Mouse (Mus musculus): ENCODE data around the gene Traf3ip2.

Traf3ip2 gene

GRCm38 (mm10) chr10:39612633-39612988 lies at the start of gene Traf3ip2:
Gene Traf3ip2, plus strand, starts transcription at chr10:39612934.
- ChIA-PET POLR2A (interaction anchor here in 2 of 4 experiments (0.7 to 1.6 kb wide), 4 partner anchors 17 to 155 kb away, joined by 3 to 4 read pairs (median 4); no protein-coding TSS in a partner anchor), CTCF (no interaction called here)

GRCm38 (mm10) chr10:39563552-39564223 lies 49.0 kb upstream of the Traf3ip2 start:
- CTCF ChIA-PET = interaction anchor here in 2 of 4 experiments (0.6 to 1.3 kb wide), 2 partner anchors 9 to 187 kb away, joined by 3 to 4 read pairs; no protein-coding TSS in a partner anchor
- POLR2A ChIA-PET = interaction anchor here in 3 of 4 experiments (0.5 to 1.7 kb wide), 8 partner anchors 8 to 776 kb away, joined by 3 to 4 read pairs (median 3); partner anchors contain the start of gene Cdk19 (in 1 of the 3)

GRCm38 (mm10) chr10:39566901-39567300 lies 45.8 kb upstream of the Traf3ip2 start:
- ChIA-PET CTCF (no interaction called here), POLR2A (interaction anchor here in 1 of 4 experiments (0.6 kb wide), 1 partner anchor 10 kb away, joined by 4 read pairs; no protein-coding TSS in a partner anchor)

GRCm38 (mm10) chr10:39568991-39569390 lies 43.7 kb upstream of the Traf3ip2 start:
- ChIA-PET CTCF (no interaction called here), POLR2A (interaction anchor here in 3 of 4 experiments (0.7 to 2.4 kb wide), 6 partner anchors 9 to 162 kb away, joined by 3 to 9 read pairs (median 3); partner anchors contain the start of gene Rev3l (in 1 of the 3))

GRCm38 (mm10) chr10:39571011-39571410 lies 41.7 kb upstream of the Traf3ip2 start:
- ChIA-PET POLR2A (interaction anchor here in 3 of 4 experiments (0.7 to 2.3 kb wide), 6 partner anchors 8 to 160 kb away, joined by 3 to 12 read pairs (median 5); no protein-coding TSS in a partner anchor), CTCF (no interaction called here)

GRCm38 (mm10) chr10:39572050-39572671 lies 40.6 kb upstream of the Traf3ip2 start:
- CTCF ChIA-PET = interaction anchor here in 1 of 4 experiments (0.9 to 1.3 kb wide), 2 partner anchors 10 to 401 kb away, joined by 3 read pairs; no protein-coding TSS in a partner anchor
- POLR2A ChIA-PET = interaction anchor here in 3 of 4 experiments (0.5 to 2.3 kb wide), 11 partner anchors 8 to 497 kb away, joined by 3 to 11 read pairs (median 4); partner anchors contain the start of gene Rev3l (in 2 of the 3)

- POLR2A ChIA-PET = interaction anchor here in 3 of 4 experiments (0.5 to 2.3 kb wide), 11 partner anchors 8 to 497 kb away, joined by 3 to 11 read pairs (median 4); partner anchors contain the start of gene Rev3l (in 2 of the 3)
- CTCF ChIA-PET = interaction anchor here in 1 of 4 experiments (0.9 to 1.3 kb wide), 2 partner anchors 11 to 402 kb away, joined by 3 read pairs; no protein-coding TSS in a partner anchor
Observed at GRCm38 (mm10) chr10:39572672-39573051, 40.1 kb upstream of the Traf3ip2 start.

- CTCF ChIA-PET = no interaction called here
- POLR2A ChIA-PET = interaction anchor here in 1 of 4 experiments (0.7 kb wide), 1 partner anchor 12 kb away, joined by 3 read pairs; no protein-coding TSS in a partner anchor
Observed at GRCm38 (mm10) chr10:39576466-39576865, 36.3 kb upstream of the Traf3ip2 start.

GRCm38 (mm10) chr10:39580477-39580876 lies 32.3 kb upstream of the Traf3ip2 start:
- CTCF ChIA-PET = no interaction called here
- POLR2A ChIA-PET = interaction anchor here in 2 of 4 experiments (0.7 to 0.9 kb wide), 2 partner anchors 8 to 10 kb away, joined by 3 read pairs; no protein-coding TSS in a partner anchor

GRCm38 (mm10) chr10:39582385-39582784 lies 30.3 kb upstream of the Traf3ip2 start:
- CTCF ChIA-PET = no interaction called here
- POLR2A ChIA-PET = interaction anchor here in 3 of 4 experiments (0.6 to 3.3 kb wide), 10 partner anchors 9 to 413 kb away, joined by 3 to 11 read pairs (median 6); no protein-coding TSS in a partner anchor

- CTCF ChIA-PET = interaction anchor here in 3 of 4 experiments (0.9 to 1.4 kb wide), 3 partner anchors 9 to 413 kb away, joined by 3 to 4 read pairs (median 3); no protein-coding TSS in a partner anchor
- POLR2A ChIA-PET = interaction anchor here in 3 of 4 experiments (0.5 to 3.3 kb wide), 12 partner anchors 9 to 83 kb away, joined by 3 to 11 read pairs (median 4); no protein-coding TSS in a partner anchor
Observed at GRCm38 (mm10) chr10:39583718-39584117, 29.0 kb upstream of the Traf3ip2 start.

- ChIA-PET CTCF (interaction anchor here in 1 of 4 experiments (0.6 kb wide), 1 partner anchor 428 kb away, joined by 3 read pairs; no protein-coding TSS in a partner anchor), POLR2A (interaction anchor here (0.6 to 1.2 kb wide), 8 partner anchors 9 to 456 kb away, joined by 3 to 11 read pairs (median 3); partner anchors contain the start of gene Rev3l (in 1 of the 4))
Observed at GRCm38 (mm10) chr10:39587290-39587925, 25.3 kb upstream of the Traf3ip2 start.

- POLR2A ChIA-PET = interaction anchor here in 2 of 4 experiments (0.7 to 1.2 kb wide), 5 partner anchors 9 to 31 kb away, joined by 3 to 5 read pairs (median 3); no protein-coding TSS in a partner anchor
- CTCF ChIA-PET = no interaction called here
Observed at GRCm38 (mm10) chr10:39587973-39588746, 24.6 kb upstream of the Traf3ip2 start.

- POLR2A ChIA-PET = interaction anchor here in 3 of 4 experiments (0.5 to 2.0 kb wide), 16 partner anchors 9 to 362 kb away, joined by 3 to 12 read pairs (median 3); no protein-coding TSS in a partner anchor
Observed at GRCm38 (mm10) chr10:39589765-39590546, 22.8 kb upstream of the Traf3ip2 start.

GRCm38 (mm10) chr10:39590629-39591028 lies 22.1 kb upstream of the Traf3ip2 start:
- CTCF ChIA-PET = no interaction called here
- POLR2A ChIA-PET = interaction anchor here in 3 of 4 experiments (0.5 to 2.0 kb wide), 7 partner anchors 8 to 89 kb away, joined by 3 to 12 read pairs (median 3); no protein-coding TSS in a partner anchor

More at GRCm38 (mm10) chr10:39589765-39590546, 22.8 kb upstream of the Traf3ip2 start:
- CTCF ChIA-PET = interaction anchor here in 3 of 4 experiments (0.6 to 0.9 kb wide), 3 partner anchors 11 to 420 kb away, joined by 3 to 11 read pairs (median 3); no protein-coding TSS in a partner anchor

GRCm38 (mm10) chr10:39592501-39592900 lies 20.2 kb upstream of the Traf3ip2 start:
- CTCF ChIA-PET = interaction anchor here in 1 of 4 experiments (1.0 kb wide), 1 partner anchor 9 kb away, joined by 4 read pairs; no protein-coding TSS in a partner anchor
- POLR2A ChIA-PET = interaction anchor here in 3 of 4 experiments (0.7 to 2.4 kb wide), 33 partner anchors 9 to 307 kb away, joined by 3 to 14 read pairs (median 4); partner anchors contain the start of gene Rev3l (in 1 of the 3)

Data from embryonic stem cell, embryonic (primary cell).